Mouse (Mus musculus) thymus, postnatal 14 days (tissue): ENCODE measurements at regions not wholly inside any gene's neighbourhood (a gene's known extent, or its start where the extent isn't known, plus 50 kb on each side); places are given as distances from the start of the nearest gene placed in this dataset.

Source experiments
- DNase-seq: peaks from one replicate; pipeline ENCODE4 v3.0.0; 2021

- no peak for DNase-seq
Measured at GRCm38 (mm10) chr13:111940796-111941513, 132.2 kb upstream of the Map3k1 start.

DNA sequence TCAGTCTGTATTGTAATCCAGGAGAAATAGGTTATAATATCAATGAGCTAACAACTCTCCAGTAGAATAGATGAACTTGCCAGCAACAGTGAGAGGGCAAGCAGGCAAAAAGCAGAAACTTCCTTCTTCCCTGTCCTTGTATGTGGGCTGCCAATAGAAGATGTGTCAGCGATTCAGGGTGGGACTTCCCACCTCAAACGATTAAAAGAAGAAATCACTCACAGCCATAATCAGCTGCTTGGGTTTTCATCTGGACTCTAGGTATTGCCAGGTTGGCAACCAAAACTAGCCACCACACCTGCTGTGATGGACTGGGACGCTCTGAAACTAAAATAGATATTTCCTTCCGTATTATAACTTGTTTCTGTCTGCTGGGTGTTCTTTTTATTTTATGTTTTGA, 133.2 kb upstream of the Map3k1 start:
- no peak for DNase-seq

GRCm38 (mm10) chr13:111943392-111944088, 134.7 kb upstream of the Map3k1 start:
- DNase-seq, result no peak

- DNase-seq, result no peak
Measured at GRCm38 (mm10) chr13:111944089-111944406, 135.3 kb upstream of the Map3k1 start.

GRCm38 (mm10) chr13:111946271-111946670, 137.5 kb upstream of the Map3k1 start:
- DNase-seq, result no peak

- no peak for DNase-seq
Measured at GRCm38 (mm10) chr13:111946811-111947210, 138.0 kb upstream of the Map3k1 start.

GRCm38 (mm10) chr13:111948395-111948794, 139.6 kb upstream of the Map3k1 start:
- no peak for DNase-seq

DNA sequence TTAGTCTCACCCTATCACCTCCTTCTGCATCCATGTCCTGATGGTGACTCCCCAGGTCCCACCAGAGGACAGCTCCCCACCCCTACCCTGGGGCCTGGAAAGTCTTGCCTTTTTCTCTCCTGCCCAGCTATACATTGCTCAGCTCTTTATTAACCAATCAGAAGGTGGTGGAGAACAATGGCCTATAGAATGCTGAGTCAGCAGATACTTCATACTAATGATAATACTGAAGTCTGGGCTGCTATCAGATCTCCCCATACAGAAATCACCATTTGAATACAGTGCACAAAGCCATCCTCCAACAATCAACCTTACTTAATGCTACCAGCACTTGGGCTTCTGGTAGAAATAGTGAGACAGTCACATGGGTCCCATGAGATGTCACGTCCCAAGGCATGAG, 141.2 kb upstream of the Map3k1 start:
- DNase-seq, result no peak

GRCm38 (mm10) chr13:111953860-111954519, 145.2 kb upstream of the Map3k1 start:
- no peak for DNase-seq

- DNase-seq, result no peak
Measured at GRCm38 (mm10) chr13:111954520-111954884, 145.7 kb upstream of the Map3k1 start.

GRCm38 (mm10) chr13:111957118-111957517, 148.3 kb upstream of the Map3k1 start:
- DNase-seq, result no peak

- DNase-seq, result no peak
Measured at GRCm38 (mm10) chr13:111957674-111958273, 149.0 kb upstream of the Map3k1 start.

DNA sequence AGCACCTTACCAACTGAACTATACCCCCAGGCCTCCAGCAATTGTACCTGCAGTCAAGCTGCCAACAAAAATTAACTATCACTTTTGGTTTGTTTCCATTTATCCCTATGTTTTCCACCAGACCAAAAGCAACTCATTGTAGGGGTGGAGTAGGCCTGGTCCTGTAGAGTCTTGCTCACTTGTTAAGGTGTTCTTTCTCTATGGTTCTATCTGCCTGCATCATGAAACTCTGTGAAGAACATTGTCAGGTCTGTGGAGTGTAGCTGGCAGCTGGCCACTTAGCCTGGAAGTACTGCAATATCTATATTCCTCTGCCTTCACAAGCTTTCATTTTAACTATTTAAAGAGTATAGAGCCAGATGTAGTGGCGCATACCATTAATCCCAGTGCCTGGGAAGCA, 149.6 kb upstream of the Map3k1 start:
- no peak for DNase-seq

DNA sequence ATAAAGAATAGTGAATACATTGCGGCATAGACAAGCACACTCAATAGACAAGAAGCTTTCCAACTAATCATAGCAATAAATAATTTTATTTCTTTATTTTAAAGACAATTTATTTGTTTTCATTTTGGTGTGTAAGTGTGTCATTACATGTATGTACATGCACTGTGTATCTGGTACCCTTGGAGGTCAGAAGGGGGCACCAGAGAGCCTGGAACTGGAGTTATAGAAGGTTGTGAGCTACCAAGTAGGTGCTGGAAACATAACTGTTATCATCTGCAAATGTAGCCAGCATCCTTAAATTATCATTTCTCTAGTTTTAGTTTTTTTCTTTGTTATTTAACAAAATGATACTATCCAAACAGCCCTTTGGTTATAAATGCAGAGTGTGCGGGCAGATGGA, 151.2 kb upstream of the Map3k1 start:
- DNase-seq, result peak; percentile 42

DNA sequence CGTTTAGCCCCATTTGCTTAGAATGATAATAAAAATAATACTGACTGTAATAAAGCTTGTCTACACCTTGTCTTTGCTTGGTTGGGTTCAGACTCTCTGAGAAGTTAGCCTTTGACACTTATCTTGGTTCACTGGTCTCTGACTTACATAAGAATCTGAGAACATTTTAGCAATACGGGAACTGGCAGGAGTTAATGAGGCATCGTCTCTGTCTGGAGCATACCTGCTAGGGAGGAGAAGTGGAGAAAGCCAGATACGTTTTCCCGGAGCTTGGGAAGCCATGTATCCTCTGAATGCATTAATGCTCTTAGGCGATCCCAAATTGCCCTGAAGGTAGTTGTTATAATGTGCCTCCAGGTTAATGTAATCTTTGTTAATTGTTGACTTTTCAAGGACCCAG, 152.6 kb upstream of the Map3k1 start:
- DNase-seq, result no peak

DNA sequence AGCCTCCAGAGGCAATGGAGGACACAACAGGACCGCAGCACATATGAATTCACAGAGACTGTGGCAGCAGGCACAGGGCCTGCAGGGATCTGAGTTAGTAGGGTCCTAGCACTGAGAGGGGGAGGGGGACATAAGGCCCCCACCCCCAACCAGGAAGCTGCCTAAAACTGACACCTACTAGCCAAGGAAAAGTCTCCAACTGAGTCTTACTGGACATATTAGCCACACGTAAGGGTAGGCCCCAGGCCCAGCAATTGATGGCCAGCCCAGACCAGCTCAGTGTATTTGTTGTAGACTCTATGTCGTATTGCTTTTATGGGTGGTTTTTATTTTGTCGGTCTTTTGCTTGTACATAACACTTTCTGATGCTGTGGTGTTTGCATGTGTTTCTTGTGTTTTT, 153.4 kb upstream of the Map3k1 start:
- DNase-seq, result no peak

GRCm38 (mm10) chr13:111966113-111966512, 157.3 kb upstream of the Map3k1 start:
- DNase-seq, result no peak

DNA sequence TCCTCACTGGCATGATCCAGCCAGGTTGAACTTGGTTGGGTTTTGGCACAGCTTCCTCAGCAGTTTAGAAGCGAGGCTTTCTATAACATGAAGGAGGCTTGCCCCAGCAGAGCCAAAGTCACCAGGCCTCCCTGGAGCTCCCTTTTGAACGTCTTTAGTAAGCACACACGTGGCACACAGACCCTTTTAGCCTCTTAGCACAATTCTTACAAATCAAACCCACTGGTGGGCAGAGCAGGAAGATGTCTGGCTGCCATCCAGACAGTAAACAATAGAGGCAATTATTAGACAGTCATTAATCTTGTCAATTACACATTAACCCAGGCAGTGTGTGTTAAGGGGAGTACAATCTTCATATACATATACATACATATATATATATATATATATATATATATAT, 157.8 kb upstream of the Map3k1 start:
- DNase-seq, result no peak

DNA sequence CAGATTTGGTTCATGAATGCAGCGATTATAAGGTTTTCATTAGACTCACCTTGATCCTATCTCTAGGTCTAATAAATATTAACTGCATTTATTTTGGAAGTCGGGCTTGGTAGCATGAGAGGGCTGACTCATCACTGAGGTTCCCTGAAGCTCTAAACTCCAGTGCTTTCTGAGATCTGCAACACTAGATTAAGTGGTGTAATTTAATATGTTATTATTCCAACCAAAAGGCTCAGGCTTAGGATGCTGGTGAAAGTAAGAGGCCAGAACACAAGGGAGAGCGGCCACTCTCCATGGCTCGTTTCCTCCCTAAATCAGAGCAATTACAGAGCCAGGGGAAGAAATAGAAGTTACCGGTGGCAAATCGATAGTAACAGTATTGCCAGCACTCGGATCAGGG, 159.4 kb upstream of the Map3k1 start:
- no peak for DNase-seq

- no peak for DNase-seq
Measured at GRCm38 (mm10) chr13:111974282-111974681, 165.5 kb upstream of the Map3k1 start.

GRCm38 (mm10) chr13:111975549-111975948, 166.8 kb upstream of the Map3k1 start:
- no peak for DNase-seq

- DNase-seq, result peak; percentile 86
Measured at GRCm38 (mm10) chr13:111977769-111978674, 169.2 kb upstream of the Map3k1 start.

DNA sequence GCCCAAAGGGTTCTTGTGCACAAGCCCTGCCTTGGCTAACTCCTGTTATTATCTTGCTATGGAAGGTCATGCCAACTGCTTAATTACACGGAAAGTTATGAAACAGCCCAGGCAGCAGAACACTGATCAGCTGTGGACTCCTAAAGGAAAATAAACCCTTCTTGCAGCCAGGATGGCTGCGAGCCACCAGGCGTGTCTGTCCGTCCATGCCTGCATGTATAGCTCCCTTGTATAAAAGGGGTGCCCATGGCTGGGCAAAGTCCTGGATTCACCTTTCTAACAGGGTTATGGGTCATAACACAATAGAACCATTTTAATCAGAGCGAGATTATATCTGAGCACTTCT, 169.9 kb upstream of the Map3k1 start:
- DNase-seq, result no peak
